Mouse (Mus musculus): Measurements from ENCODE around the gene Hsd17b14. TPM values are rescaled to one million over a fixed set of nuclear protein-coding genes. Genes with fewer than 3 reads are reported as not detected.

The Hsd17b14 gene
- polyA plus RNA-seq, 1 experiment from 2014 or later, result 1.4 TPM

- ATAC-seq (no peak), DNase-seq (ENCODE audit: low spot score) (no peak)
Observed at GRCm38 (mm10) chr7:45522194-45522752, 32.4 kb upstream of the Hsd17b14 start.

GRCm38 (mm10) chr7:45522957-45523676, 31.6 kb upstream of the Hsd17b14 start:
- H3K36me3 ChIP-seq (ENCODE audit: insufficient read depth, low read length), result peaks cover 5% of the 10 kb centered on the region; the same call in 1 of the 2 replicates
- no peak for ATAC-seq
- no peak overlapping the region for H3K27ac ChIP-seq (ENCODE audit: low read length)
- H3K4me1 ChIP-seq (ENCODE audit: insufficient read depth, low read depth, low read length), result peaks cover 9% of the 10 kb centered on the region
- peak; percentile 45 for DNase-seq (ENCODE audit: low spot score)
- 63% methylated on average over 18 of the region's 18 CpGs for WGBS
- H3K4me2 ChIP-seq (replicated peaks; ENCODE audit: low read depth, low read length), result peak overlapping the region; percentile 49
- peak overlapping the region; percentile 26 for H3K4me3 ChIP-seq (ENCODE audit: low read depth, low read length)
- no peaks in the 10 kb centered on the region for H3K9me3 ChIP-seq (ENCODE audit: low read length)
- no peak overlapping the region; the same call in 1 of the 2 replicates for H3K9ac ChIP-seq (replicated peaks; ENCODE audit: low read depth)
- H3K27me3 ChIP-seq (replicated peaks; ENCODE audit: insufficient read depth, low read length), result no peaks in the 10 kb centered on the region
- TF ChIP-seq CTCF (IDR thresholded peaks at IDR 0.05) (no peak), EP300 (IDR thresholded peaks at IDR 0.05) (no peak)

More at GRCm38 (mm10) chr7:45522194-45522752, 32.4 kb upstream of the Hsd17b14 start:
- Histone ChIP-seq H3K4me3 (ENCODE audit: low read depth, low read length) (peak overlapping the region; percentile 49), H3K9me3 (ENCODE audit: low read length) (no peaks in the 10 kb centered on the region), H3K27ac (ENCODE audit: low read length) (peak overlapping the region; percentile 79; the same call in 1 of the 2 replicates), H3K27me3 (replicated peaks; ENCODE audit: insufficient read depth, low read length) (no peaks in the 10 kb centered on the region), H3K4me2 (replicated peaks; ENCODE audit: low read depth, low read length) (peak overlapping the region; percentile 55), H3K36me3 (ENCODE audit: insufficient read depth, low read length) (peaks cover 5% of the 10 kb centered on the region; the same call in 1 of the 2 replicates), H3K4me1 (ENCODE audit: insufficient read depth, low read depth, low read length) (peaks cover 9% of the 10 kb centered on the region), H3K9ac (replicated peaks; ENCODE audit: low read depth) (no peak overlapping the region)
- 54% methylated on average over 16 of the region's 16 CpGs for WGBS
- TF ChIP-seq EP300 (IDR thresholded peaks at IDR 0.05), result no peak
- no peak for TF ChIP-seq CTCF (IDR thresholded peaks at IDR 0.05)

GRCm38 (mm10) chr7:45523678-45524170, 31.0 kb upstream of the Hsd17b14 start:
- H3K27me3 ChIP-seq (replicated peaks; ENCODE audit: insufficient read depth, low read length), result no peaks in the 10 kb centered on the region
- ATAC-seq (no peak), DNase-seq (ENCODE audit: low spot score) (no peak)
- H3K9ac ChIP-seq (replicated peaks; ENCODE audit: low read depth), result no peak overlapping the region; the same call in 1 of the 2 replicates
- TF ChIP-seq CTCF (IDR thresholded peaks at IDR 0.05) (no peak), EP300 (IDR thresholded peaks at IDR 0.05) (no peak)
- 79% methylated on average over 12 of the region's 13 CpGs for WGBS
- peak overlapping the region; percentile 49 for H3K4me2 ChIP-seq (replicated peaks; ENCODE audit: low read depth, low read length)
- H3K9me3 ChIP-seq (ENCODE audit: low read length), result no peaks in the 10 kb centered on the region
- no peak overlapping the region for H3K27ac ChIP-seq (ENCODE audit: low read length)
- H3K36me3 ChIP-seq (ENCODE audit: insufficient read depth, low read length), result peaks cover 5% of the 10 kb centered on the region; the same call in 1 of the 2 replicates
- H3K4me3 ChIP-seq (ENCODE audit: low read depth, low read length), result peak overlapping the region; percentile 26
- H3K4me1 ChIP-seq (ENCODE audit: insufficient read depth, low read depth, low read length), result peaks cover 9% of the 10 kb centered on the region

- Histone ChIP-seq H3K4me2 (replicated peaks; ENCODE audit: low read depth, low read length) (peak overlapping the region; percentile 78), H3K4me3 (ENCODE audit: low read depth, low read length) (peak overlapping the region; percentile 89), H3K4me1 (ENCODE audit: insufficient read depth, low read depth, low read length) (peaks cover 9% of the 10 kb centered on the region), H3K36me3 (ENCODE audit: insufficient read depth, low read length) (peaks cover 5% of the 10 kb centered on the region; the same call in 1 of the 2 replicates), H3K27ac (ENCODE audit: low read length) (peak overlapping the region; percentile 99), H3K9ac (replicated peaks; ENCODE audit: low read depth) (peak overlapping the region; percentile 98), H3K27me3 (replicated peaks; ENCODE audit: insufficient read depth, low read length) (no peaks in the 10 kb centered on the region), H3K9me3 (ENCODE audit: low read length) (no peaks in the 10 kb centered on the region)
- ATAC-seq, result peak; percentile 34
- peak; percentile 83 for DNase-seq (ENCODE audit: low spot score)
- no peak for TF ChIP-seq CTCF (IDR thresholded peaks at IDR 0.05)
- 0 out of 2 replicates have a peak, but pooled peaks have one; percentile 16 for TF ChIP-seq EP300 (IDR thresholded peaks at IDR 0.05)
- 10% methylated on average over 12 of the region's 12 CpGs for WGBS
Observed at GRCm38 (mm10) chr7:45524841-45525621, 29.7 kb upstream of the Hsd17b14 start.

- Histone ChIP-seq H3K4me1 (ENCODE audit: insufficient read depth, low read depth, low read length) (peaks cover 9% of the 10 kb centered on the region), H3K4me2 (replicated peaks; ENCODE audit: low read depth, low read length) (peak within 1 kb of the TSS; percentile 78), H3K27ac (ENCODE audit: low read length) (peak within 1 kb of the TSS; percentile 99), H3K36me3 (ENCODE audit: insufficient read depth, low read length) (peaks cover 5% of the 10 kb centered on the region; the same call in 1 of the 2 replicates), H3K27me3 (replicated peaks; ENCODE audit: insufficient read depth, low read length) (no peaks in the 10 kb centered on the region), H3K9me3 (ENCODE audit: low read length) (no peaks in the 10 kb centered on the region), H3K9ac (replicated peaks; ENCODE audit: low read depth) (peak within 1 kb of the TSS; percentile 98), H3K4me3 (ENCODE audit: low read depth, low read length) (peak within 1 kb of the TSS; percentile 89)
- ATAC-seq, result peak; percentile 91
- TF ChIP-seq CTCF (IDR thresholded peaks at IDR 0.05), result 0 out of 2 replicates have a peak, but pooled peaks have one; percentile 1
- no peak; the same call in 1 of the 2 replicates for TF ChIP-seq EP300 (IDR thresholded peaks at IDR 0.05)
- peak; percentile 99 for DNase-seq (ENCODE audit: low spot score)
- WGBS, result 0% methylated on average over 54 of the region's 54 CpGs
Observed at GRCm38 (mm10) chr7:45525809-45526473, 28.8 kb upstream of the Hsd17b14 start, which contains the start of the genes Ppp1r15a and Plekha4. Gene Ppp1r15a, minus strand, starts transcription at chr7:45526268. Gene Plekha4, plus strand, starts transcription at chr7:45526330.
